Mouse (Mus musculus): ENCODE results near the gene Dennd5a.

Gene Dennd5a

GRCm38 (mm10) chr7:109963707-109964106, 3.4 kb upstream of the Dennd5a start:
- DNase-seq (ENCODE audit: low spot score in 2 of 2): no peak

GRCm38 (mm10) chr7:109962596-109962995, 2.3 kb upstream of the Dennd5a start:
- no peak for DNase-seq (ENCODE audit: low spot score in 2 of 2)

- DNase-seq (ENCODE audit: low spot score in 2 of 2): no peak
These were observed 1.3 kb upstream of the Dennd5a start for GRCm38 (mm10) chr7:109961570-109961969.

- no peak for DNase-seq (ENCODE audit: low spot score in 2 of 2)
These were observed 414 bp upstream of the Dennd5a start for GRCm38 (mm10) chr7:109960613-109961154.

- DNase-seq (ENCODE audit: low spot score in 2 of 2): no peak
These were observed 1.2 kb downstream of the Dennd5a start for GRCm38 (mm10) chr7:109958843-109959715.

DNA sequence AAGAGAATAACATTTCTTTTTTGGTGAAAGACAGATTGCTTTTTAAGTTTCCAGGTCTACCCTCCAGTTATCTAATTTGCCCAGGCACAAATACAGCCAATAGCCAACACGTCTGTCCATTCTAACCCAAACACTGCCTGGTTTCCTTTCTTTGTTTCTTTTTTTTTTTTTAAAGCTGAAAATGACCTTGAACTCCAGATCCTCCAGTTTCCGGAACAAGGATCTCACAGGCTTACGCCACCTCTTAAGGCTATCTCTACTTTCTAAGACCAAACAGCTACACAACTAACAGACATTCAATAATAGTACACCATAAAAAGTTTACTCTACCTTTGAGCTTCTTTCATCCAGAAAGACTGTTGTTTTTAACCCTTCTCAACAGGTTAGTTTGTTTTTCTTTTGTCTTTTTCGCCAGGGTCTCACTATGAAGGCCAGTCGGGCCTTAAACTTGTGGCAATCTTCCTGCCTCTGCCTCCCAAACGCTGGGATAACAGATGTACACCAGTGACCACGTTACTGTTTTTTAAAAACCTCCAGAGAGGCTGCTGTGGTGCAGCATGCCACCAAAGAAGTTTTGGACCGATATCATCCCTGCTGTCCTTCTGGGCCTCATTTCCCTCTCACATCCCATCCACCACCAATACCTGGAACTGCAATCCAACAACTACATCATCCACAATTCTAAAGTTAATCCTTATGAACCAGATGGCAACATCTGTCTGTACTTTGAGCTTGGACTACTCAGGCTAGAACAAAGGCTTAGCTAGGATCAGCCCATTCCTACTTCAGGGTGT, 2.1 kb downstream of the Dennd5a start:
- DNase-seq (ENCODE audit: low spot score in 2 of 2): no peak

DNA sequence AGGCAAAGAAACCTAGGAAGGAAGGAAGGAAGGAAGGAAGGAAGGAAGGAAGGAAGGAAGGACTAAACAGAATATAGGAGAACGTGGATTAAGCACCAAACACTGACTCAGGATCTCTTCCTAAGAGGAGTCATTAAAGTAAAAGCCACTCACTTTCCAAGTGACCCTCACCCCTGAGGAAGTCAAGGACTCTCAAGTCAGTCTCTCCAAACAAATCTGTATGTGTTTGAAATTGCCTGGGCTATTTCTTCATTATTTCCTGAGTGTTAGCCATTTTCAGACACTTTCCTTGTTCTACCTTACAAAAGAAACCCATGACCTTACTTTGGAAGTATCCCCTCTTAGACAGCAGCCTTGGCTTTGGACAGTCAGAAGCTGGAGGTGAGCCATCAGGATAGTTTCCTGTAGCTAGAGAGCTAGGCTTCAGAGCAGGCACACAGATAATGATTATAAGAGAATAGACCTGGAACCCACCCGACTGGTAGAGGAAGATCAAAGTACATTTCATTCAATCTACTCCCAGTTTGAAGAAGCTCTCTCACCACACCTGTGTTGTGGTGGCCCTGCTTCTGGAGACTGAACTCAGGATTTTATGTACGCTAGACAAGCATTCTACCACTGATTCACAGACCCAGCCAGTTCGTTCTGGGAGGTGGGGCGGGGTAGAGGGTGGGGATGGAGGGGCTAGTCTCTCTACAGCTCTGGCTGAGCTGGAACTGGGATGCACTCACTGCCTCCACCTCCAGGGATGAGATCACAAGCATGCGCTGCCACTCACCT, 5.5 kb downstream of the Dennd5a start:
- DNase-seq (ENCODE audit: low spot score in 2 of 2): no peak

- no peak for DNase-seq (ENCODE audit: low spot score in 2 of 2)
These were observed 9.0 kb downstream of the Dennd5a start for GRCm38 (mm10) chr7:109951297-109951696.

- DNase-seq (ENCODE audit: low spot score in 2 of 2): no peak
These were observed 15.7 kb downstream of the Dennd5a start for GRCm38 (mm10) chr7:109944421-109945034.

DNA sequence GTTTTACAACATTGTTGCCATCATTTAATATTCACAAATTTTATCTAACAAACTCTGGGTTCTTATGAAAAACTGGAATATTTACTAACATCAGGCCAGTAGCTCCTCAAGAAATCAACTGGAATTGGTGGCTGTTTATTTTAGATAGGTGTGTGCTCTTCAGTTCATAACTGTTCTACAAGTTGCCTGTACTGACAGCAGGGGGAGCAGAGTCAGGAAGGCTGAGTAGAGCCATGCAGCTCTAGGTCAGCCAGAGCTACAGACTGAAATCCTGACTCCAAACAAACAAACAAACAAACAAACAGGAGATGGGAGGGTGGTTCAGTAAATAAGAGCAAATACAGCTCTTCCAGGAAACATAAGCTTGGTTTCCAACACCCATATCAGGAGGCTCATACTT, 30.6 kb downstream of the Dennd5a start:
- DNase-seq (ENCODE audit: low spot score in 2 of 2): no peak

GRCm38 (mm10) chr7:109928365-109928764, 31.9 kb downstream of the Dennd5a start:
- no peak for DNase-seq (ENCODE audit: low spot score in 2 of 2)

- DNase-seq (ENCODE audit: low spot score in 2 of 2): no peak
These were observed 35.3 kb downstream of the Dennd5a start for GRCm38 (mm10) chr7:109924965-109925364.

DNA sequence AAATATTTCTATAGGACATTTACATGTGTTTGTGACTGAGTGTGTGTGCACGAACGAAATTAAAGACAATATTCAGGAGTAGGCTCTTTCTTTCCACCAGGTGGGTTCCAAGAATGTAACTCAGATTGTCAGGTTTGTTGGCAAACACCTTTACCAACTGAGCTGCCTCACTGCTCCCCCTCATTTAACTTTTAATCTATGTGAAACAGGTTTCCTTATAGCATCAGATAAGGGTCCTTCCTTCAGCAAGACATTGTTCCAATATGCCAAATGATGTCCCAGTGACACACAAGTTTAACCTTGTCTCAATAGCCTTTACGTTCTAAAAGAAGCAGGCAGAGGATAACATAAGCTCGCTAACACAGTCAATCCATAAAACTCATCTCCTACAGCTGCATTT, 37.4 kb downstream of the Dennd5a start:
- no peak for DNase-seq (ENCODE audit: low spot score in 2 of 2)

- DNase-seq (ENCODE audit: low spot score in 2 of 2): no peak
These were observed 54.1 kb downstream of the Dennd5a start for GRCm38 (mm10) chr7:109906165-109906564.

- DNase-seq (ENCODE audit: low spot score in 2 of 2): no peak
These were observed 59.3 kb downstream of the Dennd5a start for GRCm38 (mm10) chr7:109900921-109901320.

DNA sequence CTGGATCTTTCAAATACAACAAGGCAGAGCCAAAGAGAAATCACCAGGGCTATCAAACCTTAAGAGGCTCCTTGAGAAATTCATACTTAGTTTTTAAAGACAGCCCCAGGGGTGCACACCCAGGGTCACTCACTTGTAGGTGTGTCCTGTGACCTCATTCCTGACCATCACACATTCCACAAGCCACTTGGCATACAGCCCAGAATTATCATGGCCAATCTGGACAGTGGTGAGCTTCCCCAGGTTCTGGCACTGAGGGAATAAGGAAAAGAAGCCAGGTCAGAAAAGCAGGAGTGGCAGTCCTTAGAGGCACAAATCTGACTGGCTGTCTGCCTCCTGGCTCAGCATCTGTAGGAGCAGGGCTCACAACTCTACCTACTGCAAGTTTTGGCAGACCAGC, 61.4 kb downstream of the Dennd5a start:
- DNase-seq (ENCODE audit: low spot score in 2 of 2): no peak

- DNase-seq (ENCODE audit: low spot score in 2 of 2): peak; percentile 17 to 46
These were observed 67.7 kb downstream of the Dennd5a start for GRCm38 (mm10) chr7:109892530-109892929.

GRCm38 (mm10) chr7:109891786-109892185, 68.5 kb downstream of the Dennd5a start:
- DNase-seq (ENCODE audit: low spot score in 2 of 2): peak in 1 of 2 experiments; percentile 23

GRCm38 (mm10) chr7:109890256-109890655, 70.0 kb downstream of the Dennd5a start:
- DNase-seq (ENCODE audit: low spot score in 2 of 2): no peak

GRCm38 (mm10) chr7:109889300-109889699, 71.0 kb downstream of the Dennd5a start:
- DNase-seq (ENCODE audit: low spot score in 2 of 2): no peak

DNA sequence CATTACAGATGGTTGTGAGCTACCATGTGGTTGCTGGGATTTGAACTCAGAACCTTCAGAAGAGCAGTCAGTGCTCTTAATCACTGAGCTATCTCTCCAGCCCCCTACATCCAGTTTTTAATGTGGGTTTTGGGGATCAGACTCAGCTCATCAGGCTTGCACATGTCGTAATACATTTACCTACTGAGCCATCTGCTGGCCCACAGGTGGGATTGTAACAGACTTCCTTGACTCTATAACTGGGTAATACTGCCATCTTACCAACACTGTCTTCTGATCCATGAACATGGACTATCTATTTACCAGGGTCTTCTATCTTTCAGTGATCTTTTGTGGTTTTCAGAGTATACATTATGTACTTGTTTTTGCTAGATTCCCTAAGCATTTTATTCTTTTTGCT, 74.0 kb downstream of the Dennd5a start:
- no peak for DNase-seq (ENCODE audit: low spot score in 2 of 2)

Data from heart, adult 9 months (tissue).